Mouse (Mus musculus): ENCODE results near the gene Ms4a4a. TPM values are rescaled to one million over a fixed set of nuclear protein-coding genes. Genes with fewer than 3 reads are reported as not detected.
"Not testable (repeated sequence)": the region's sequence is repeated elsewhere in the genome, so short reads cannot be mapped to it uniquely, and the experiment has no call there.

Ms4a4a gene
- total RNA-seq, 2 experiments from 2014 or later, result 5.4 to 6.5 TPM

DNA sequence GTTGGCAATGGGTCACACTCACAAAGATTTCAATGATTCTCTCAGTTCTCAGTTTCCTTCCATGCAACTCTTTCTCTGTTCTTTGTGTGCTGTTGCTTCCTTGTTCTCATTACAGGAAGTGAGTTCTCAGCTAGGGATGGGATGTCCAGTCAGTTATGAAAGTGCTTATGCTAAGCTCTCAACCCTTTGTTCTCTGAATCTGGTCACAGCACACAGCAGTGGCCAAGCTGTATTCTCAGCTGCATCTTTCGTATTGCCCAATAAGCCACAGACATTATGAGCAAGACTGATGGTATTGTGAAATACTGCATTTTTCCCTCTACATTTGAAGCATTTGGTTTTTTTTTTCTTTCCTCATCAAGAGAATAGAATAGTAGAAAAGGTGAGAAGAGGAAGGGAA is 55.9 kb downstream of the Ms4a4a start:
- not testable (repeated sequence) for DNase-seq (ENCODE audit: low spot score in 2 of 2)

DNA sequence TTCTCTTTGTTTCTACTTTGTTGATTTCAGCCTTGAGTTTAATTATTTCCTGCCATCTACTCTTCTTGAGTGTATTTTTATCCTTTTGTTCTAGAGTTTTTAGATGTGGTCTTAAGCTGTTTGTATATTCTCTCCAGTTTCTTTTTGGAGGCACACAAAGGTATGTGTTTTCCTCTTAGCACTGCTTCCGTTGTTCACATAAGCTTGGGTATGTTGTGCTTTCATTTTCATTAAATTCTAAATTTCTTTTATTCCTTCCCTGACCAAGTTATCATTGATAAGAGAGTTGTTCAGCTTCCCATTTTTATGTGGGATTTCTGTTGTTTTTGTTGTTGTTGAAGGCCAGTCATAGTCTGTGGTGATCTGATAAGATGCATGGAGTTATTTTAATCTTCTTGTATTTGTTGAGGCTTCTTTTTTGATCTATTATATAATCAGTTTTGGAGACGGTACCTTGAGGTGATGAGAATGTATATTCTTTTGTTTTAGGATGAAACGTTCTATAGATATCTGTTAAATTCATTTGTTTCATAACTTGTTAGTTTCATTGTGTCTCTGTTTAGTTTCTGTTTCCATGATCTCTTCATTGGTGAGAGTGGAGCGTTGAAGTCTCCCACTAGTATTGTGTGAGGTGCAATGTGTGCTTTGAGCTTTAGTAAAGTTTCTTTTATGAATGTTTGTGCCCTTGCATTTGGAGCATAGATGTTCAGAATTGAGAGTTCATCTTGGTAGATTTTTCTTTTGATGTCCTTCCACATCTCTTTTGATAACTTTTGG is 59.9 kb downstream of the Ms4a4a start:
- DNase-seq (ENCODE audit: low spot score in 2 of 2), result no peak

Other genes starting within 250 kb of the Ms4a4a start
- not detected for gene 1700017D01Rik, start 244.6 kb upstream of the Ms4a4a start, total RNA-seq (2021)
- gene 1700025F22Rik, start 210.2 kb upstream of the Ms4a4a start, total RNA-seq (2021), result not detected
- gene Ms4a13, start 178.8 kb upstream of the Ms4a4a start, total RNA-seq (2021), result not detected
- not detected for gene Ms4a12, start 143.1 kb upstream of the Ms4a4a start, total RNA-seq (2021)
- gene Ms4a1, start 109.3 kb upstream of the Ms4a4a start, total RNA-seq (2021), result 1 to 10 TPM in 1 of 2 experiments, under 1 TPM in 1; 0.50 to 1.2 TPM
- not detected for gene Ms4a5, start 91.7 kb upstream of the Ms4a4a start, total RNA-seq (2021)
- under 1 TPM; 0.08 to 0.11 TPM for gene Ms4a14, start 61.1 kb upstream of the Ms4a4a start, total RNA-seq (2021)
- 1 to 10 TPM; 2.3 to 3.1 TPM for gene Ms4a7, start 39.4 kb upstream of the Ms4a4a start, total RNA-seq (2021)
- not detected for gene Ms4a4c, start 29.2 kb downstream of the Ms4a4a start, total RNA-seq (2021)
- 1 to 10 TPM in 1 of 2 experiments, under 1 TPM in 1; 0.71 to 1.6 TPM for gene Ms4a4b, start 68.0 kb downstream of the Ms4a4a start, total RNA-seq (2021)
- gene Ms4a6c, start 93.8 kb downstream of the Ms4a4a start, total RNA-seq (2021), result 10 to 100 TPM; 10.2 to 10.3 TPM
- not detected for gene Gm8369, start 110.4 kb downstream of the Ms4a4a start, total RNA-seq (2021)
- gene Ms4a6b, start 141.0 kb downstream of the Ms4a4a start, total RNA-seq (2021), result 1 to 10 TPM; 4.4 to 5.5 TPM
- gene Ms4a4d, start 161.3 kb downstream of the Ms4a4a start, total RNA-seq (2021), result under 1 TPM; 0.39 to 0.68 TPM
- 1 to 10 TPM; 3.7 to 4.4 TPM for gene Ms4a6d, start 229.3 kb downstream of the Ms4a4a start, total RNA-seq (2021)
- under 1 TPM; 0.20 to 0.98 TPM for gene Ms4a2, start 248.2 kb downstream of the Ms4a4a start, total RNA-seq (2021)

All from adrenal gland, postnatal 4 days (tissue).